Mouse (Mus musculus) fat pad, adult 2 months (tissue): Measurements from ENCODE around the gene Dtd1.

ENCODE experiments used
- DNase-seq: peaks from one replicate; pipeline ENCODE4 v3.0.0-alpha.2; 2011; ENCODE audit warnings: low read depth, low spot score; ENCODE audit errors: extremely low read depth

Gene Dtd1

DNA sequence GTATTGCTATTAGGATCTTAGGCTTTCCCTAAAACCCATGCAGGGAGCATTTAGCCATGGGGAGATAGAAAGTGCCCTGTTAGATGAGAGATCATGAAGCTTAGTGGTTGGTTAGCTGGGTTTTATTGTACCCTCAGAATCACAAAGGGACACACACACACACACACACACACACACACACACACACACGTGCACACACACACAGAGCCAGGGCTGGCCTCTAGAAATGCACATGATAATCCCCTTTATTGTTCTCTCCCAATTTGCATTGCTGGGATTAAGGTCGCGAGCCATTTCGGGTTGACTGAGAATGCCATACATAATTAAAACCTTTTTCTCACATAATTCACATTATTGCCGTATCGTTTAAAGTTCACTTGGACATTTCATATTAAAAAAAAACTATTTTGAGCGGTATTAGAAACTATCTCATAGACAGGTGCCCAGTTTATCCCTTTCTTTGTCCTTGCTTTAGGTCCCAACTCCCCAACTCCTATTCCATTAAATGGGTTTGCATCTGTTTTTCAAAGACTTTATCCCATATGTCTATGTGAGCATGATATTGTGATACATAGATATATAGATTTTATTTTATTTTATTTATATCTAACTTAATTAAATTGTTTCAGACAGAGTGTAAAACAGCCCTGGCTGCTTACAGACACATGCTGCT lies 164.6 kb downstream of the Dtd1 start:
- DNase-seq: no peak

DNA sequence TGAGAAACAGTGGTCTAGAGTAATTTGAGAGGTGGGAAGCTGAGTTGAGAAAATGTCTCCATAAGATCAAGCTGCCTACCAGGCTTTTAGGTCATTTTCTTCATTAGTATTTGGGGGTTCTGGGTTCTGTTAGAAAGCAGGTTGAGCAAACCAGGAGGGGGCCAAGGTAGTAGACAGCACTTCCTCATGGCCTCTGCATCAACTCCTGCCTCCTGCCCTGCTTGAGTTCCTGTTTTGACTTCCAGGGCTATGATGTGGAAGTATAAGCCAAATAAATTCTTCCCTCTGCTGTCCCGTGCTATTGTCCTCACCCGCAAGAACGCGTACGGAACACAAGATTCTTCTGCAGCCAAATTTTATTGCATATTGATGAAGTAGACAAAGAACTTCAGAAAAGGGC lies 165.5 kb downstream of the Dtd1 start:
- no peak for DNase-seq

DNA sequence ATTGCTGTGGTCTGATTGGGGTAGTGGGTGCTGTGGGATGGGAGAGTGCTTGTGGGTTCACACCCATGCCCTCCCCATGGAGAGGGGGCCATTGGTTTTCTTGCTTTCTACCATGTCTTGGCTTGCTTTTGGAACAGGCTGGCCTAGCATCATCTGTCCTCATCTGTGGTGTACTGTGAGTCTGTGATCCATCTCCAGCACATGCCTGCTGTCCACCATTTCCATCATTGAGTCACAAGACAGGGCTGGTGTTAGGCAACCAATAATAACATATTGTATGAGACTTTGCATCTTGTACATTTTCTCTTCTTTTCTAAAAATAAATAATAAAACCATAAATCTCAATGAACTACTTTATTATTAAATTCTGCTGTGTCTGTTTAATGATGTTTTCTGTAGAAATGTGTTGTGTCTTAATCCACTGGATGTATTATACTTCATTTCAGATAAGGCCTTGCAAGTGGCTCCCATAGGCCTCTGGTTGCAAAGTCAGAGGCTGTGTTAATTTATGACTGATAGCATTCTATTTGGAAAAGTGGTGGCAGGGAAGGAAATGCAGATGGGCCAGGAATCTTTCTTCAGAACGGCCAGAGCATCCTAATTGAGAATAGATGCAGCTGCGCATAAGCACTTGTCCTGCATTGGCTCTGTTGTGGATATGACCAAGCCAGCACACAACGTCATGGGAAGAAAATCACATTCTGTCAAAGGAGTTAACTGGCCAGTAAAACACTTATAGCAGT lies 168.8 kb downstream of the Dtd1 start:
- no peak for DNase-seq

DNA sequence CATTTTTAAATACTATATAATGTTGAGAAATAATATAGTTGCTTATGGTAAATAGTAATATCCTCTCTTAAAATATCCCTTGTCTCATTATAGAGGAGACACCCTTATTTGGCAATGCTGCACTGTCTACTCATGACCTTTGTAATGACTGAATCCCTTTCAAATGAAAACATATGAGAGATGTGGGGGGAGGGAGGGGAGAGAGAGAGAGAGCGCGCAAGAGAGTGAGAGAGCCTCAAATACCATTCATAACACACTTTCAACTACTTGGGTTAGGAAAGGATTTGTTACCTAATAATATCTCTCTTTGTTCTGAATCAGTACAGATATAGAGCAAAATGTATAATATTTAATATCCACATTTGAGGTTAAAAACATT lies 169.4 kb downstream of the Dtd1 start:
- DNase-seq: no peak

DNA sequence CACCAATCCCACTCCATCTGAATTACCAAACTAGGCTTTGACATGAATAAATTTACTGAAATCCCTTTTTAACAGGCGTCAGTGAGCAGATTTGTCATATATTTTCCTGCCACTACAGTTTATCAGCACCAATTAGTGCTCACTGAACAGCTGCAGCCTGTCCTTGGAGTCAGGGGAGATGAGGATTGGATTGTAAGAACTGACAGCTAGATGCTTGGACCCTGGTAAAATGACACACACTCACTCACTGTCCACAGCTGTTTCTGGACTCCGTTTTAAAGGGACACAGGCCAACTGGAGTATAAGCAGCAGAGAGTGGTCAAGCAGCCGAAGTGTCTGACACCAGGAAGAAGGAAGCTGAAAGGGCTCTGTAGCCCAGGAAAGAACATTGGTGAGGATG lies 169.9 kb downstream of the Dtd1 start:
- no peak for DNase-seq

DNA sequence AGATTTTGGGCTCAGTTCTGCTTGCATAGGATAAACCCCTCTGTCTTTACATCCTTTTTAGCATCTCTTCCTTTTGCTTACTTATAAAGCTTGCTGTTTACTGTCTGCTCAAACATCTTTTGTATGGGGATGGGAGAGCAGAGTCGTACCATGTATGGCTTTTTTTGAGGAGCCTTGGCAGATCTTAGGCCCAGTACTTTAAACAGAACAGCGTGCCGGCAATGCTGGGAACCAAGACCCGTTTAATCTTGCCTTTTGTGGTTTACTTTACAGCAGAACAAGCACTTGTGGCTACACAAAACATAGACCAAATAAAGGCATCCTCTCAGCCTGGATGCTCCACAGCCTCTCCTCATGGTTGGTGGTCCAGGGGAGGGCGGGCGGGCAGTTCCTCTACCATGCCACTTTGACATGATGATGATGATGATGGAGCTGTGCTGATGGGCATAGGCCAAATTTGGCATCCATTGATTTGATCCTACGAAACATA lies 170.8 kb downstream of the Dtd1 start:
- no peak for DNase-seq

DNA sequence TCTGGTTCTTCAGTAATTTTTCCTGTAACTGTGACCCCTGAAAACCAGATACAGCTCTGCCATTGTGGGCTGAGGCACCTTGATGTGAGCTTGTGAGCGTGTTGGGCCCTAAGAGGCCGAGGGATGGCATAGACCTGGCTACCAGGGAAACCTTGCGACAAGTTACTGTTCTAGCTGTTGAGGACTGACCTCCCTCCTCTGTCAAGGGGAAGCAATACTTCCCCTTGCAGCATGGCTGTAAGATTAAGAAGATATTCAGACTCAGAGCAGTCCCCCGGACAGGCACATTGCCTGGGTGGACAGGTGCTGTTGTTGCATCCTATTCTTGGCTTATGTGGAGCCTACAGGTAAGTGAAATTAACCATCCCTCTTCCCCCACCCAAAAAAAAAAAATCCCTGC lies 172.1 kb downstream of the Dtd1 start:
- DNase-seq: no peak

DNA sequence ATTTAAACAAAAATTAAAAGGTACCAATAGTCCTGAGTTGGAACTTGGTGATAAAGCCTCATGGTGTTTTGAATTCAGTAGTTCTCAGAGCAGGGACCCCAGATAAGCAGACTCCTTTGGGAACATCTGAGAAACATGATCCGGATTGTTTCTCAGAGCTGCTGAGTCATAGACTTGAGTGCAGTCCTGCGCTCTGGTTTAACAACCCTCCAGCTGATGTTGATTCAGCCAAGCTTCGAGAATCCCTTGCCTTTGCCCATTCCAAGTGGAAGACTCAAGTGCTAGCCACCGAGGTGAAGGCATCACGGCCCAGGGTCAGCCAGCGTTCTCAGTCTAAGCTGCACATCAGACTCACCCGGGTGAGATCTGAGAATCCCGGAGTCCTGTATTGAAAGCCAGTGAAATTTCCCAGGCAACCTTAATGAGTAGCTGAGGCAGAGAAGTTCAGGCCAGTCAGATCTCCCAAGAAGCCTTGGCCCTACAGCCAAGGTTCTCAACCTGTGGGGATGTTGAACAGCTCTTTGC lies 175.0 kb downstream of the Dtd1 start:
- no peak for DNase-seq

DNA sequence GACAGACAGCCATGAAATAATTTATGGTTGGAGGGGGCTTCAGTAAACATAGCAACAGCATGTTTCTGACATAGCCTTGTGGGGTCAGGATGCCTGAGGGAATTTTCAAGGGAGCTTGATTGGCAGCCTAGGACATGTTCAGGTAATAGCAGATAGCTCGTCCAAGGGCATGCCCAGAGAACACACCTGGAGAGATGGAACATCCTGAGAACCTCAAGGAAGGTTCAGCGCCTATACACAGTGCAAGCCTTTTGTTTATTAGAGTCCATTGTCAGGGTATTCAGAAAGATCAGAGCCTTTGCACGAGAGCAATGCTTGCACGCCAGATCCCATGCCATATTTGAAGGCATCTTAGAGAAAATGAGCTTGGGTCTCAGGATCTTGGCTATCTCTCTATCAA lies 175.9 kb downstream of the Dtd1 start:
- DNase-seq: no peak

DNA sequence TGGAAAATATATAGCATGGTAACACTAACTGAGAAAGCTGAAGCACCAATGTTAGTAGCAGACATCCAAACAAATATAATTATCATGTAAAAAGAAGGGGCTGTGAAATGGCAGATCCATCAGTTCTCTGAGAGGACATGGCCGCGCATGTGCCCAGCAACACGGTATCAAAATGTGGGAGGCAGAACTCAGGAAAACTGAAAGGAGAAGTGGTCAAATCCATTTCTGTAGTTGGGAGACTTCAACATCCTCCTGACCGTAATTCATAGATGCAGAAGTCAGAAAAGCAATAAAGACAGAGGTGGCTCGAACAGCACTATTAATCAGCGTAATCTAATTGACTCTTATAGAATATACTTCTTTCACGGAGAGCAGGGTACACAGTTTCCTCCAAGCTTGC lies 179.6 kb downstream of the Dtd1 start:
- no peak for DNase-seq

DNA sequence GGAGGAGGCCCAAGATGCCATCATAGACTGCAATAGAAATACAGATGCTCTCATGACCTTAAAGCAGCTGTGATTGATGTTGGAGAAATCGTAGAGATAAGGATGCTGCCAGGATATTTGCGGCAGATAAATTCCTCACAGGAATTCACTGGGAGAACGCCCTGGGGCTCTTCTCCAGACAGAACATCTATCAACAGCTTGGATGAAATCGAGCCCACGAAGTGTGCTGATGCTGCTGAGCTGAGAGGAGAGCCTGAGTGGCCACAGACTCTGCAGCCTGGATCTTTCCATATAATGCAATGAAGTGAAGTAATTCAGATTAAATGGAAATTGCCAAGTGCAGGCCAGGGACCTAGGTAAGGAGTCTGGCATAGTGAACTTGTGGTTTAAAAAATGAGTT lies 181.0 kb downstream of the Dtd1 start:
- no peak for DNase-seq

DNA sequence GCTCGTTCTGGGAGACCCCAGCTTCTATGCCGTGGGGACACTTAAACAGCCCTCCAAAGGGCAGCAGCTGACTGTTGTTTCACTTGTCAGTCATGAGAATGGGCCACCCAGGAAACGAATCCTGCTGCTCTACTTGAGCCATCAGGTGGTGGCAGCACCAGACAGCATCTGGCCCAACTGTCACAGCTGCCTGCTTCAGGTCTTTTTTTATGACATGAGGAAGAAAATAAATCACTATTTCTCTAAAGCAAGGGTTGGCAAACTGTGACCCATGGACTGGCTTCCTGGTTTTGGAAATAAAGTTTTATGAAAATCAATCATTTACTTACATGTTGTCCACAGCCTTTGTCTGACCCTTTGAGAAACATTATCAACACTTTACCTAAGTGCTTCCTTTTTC lies 182.2 kb downstream of the Dtd1 start:
- no peak for DNase-seq

DNA sequence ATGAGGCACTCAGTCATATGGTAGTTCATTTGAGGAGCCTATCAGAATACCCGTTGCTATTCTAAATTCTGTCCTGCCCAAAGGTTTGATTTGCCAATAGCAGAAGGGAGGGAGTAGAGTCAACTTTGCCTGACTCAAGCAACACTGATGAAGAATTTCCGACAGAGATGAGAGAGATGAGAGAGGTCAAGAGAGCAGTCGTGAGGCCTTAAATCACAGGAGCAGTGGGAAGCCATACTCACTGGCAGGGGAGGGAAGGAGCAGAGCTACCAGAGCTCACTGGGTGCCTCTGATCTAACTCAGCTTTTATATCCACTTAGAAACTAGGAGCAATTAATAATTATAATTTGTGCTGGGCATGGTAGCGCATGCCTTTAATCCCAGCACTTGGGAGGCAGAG lies 182.8 kb downstream of the Dtd1 start:
- no peak for DNase-seq

DNA sequence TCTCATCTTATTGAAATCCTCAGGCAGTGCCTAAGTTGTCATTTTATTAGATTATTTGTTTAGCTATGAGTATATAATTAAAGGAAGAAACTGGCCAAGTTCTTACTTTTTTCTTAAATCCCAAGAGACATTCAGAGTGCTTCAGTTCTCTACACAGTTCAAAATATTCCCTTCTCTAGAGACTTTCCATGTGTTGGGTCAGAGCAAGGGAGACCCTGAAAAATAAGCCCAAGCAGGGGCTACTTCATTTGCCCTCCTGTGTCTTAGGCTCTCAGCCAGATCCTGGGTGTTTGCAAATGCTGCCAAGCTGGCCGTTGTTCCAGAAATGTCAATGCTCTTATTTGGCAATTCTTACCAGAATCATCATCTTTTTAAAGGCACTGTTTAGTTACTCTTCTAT lies 183.5 kb downstream of the Dtd1 start:
- DNase-seq: no peak

DNA sequence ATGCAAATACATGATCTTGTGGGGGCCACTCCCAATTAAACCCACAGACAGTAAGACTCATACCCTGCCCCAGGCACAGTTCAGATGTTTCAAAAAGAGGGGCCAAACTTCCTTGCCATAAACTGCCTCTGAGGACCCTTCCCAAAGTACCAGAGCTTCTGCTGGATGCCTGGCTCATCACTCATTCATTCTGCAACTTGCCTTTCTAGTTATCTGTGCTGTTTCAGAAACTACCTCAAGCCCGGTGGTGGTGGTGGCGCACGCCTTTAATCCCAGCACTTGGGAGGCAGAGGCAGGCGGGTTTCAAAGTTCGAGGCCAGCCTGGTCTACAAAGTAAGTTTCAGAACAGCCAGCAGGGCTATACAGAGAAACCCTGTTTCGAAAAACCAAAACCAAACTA lies 184.1 kb downstream of the Dtd1 start:
- no peak for DNase-seq

DNA sequence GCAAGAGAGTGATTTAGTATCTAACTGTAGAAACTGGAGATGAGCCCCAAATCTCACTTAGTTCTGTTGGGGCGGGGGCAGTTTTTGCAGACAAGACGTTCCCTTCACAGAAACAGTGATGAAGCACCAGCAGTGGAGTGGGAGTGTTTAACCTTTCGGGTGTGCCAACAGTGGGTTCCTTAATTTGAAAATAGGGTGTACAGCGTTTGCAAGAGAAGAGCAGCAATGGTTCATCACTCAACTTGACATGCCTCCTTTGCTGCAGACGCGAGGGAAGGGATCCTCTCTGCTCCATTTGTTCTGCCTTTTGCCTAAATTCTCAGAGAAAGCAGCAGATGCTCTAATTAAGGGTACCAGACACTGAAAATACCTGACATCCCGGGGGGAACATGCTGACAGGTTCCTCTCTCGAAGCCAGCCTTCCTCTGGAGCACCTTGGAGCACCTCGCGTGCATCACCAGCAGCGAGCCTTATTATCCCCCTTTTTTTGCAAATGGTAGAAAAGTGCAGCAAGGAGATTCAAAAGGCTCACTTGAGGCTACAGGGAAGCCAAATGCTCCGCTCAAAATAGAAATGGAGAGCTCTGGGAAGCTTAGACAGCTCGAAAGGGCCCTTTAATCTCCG lies 192.1 kb downstream of the Dtd1 start:
- DNase-seq: no peak

DNA sequence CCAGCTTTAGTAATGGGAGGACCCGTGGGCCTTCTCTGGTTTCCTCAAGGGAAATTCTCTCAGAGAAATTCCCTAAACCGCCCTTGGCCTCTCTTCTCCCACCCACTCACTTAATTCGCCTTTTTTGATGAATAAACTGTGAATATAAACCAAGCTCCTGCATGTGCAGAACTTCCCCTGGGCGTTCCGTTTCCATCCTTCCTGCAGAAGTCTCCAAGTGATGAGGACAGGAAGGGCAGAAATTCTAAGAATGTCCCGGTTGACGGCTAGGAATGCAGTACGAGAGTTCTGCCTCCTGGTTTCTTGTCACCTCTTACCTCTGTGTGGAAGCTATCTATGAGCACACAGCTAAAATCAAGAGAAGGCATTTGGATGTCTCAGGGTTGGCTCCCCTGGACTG lies 197.8 kb downstream of the Dtd1 start:
- DNase-seq: no peak

DNA sequence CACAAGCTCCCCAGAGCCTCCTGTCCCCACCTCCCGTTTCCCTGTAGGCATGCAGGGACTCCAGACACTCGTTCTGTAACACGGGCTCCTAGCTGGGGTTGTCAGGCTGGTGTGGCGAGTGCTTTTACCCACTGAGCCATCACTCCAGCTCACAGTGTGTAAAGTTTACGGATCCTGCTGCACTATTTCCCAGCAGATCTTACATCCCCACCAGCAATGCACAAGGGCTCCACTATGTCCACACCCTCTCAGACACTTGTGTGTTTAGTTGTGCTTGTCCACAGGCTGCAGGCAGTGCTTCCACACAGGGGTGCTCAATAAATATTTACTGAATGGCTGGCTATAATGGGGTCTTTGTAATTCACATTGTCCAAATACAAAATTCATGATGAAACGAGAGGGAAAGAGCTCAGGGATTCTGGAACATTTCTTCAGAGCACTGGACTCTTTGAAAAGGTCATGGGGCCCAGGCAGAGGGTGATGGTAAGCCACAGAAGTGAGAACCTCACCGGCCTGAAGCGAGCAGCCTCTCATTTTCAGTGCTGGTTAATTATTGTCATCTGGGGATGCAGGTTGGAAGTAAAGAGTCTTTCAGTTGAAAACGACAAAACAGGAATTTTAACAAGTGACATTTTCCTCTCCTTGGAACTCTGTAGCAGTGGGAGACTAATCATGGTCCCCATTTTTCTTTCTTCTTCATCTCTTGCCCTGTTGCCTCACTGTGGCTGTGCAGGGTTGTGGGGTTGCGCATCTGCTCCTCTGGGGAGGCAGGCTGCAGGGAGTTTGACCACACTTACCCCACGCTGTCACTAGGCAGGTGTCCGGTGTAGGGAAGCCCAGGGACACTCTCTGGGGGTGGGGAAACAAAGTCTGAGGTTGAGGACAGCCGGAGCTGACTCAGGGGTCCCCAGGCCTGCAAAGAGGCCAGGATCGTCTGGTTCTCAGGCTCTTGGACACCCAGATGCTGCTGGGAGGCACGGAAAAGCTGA lies 208.4 kb downstream of the Dtd1 start:
- DNase-seq: no peak
